Mouse (Mus musculus): Measurements from ENCODE around the gene Cbs. TPM values are rescaled to one million over a fixed set of nuclear protein-coding genes. Genes with fewer than 3 reads are reported as not detected.

Gene Cbs
- polyA plus RNA-seq (2017; shearing (Covaris generic)): under 1 TPM in 1 of 2 experiments, not detected in 1; 0.05 TPM

DNA sequence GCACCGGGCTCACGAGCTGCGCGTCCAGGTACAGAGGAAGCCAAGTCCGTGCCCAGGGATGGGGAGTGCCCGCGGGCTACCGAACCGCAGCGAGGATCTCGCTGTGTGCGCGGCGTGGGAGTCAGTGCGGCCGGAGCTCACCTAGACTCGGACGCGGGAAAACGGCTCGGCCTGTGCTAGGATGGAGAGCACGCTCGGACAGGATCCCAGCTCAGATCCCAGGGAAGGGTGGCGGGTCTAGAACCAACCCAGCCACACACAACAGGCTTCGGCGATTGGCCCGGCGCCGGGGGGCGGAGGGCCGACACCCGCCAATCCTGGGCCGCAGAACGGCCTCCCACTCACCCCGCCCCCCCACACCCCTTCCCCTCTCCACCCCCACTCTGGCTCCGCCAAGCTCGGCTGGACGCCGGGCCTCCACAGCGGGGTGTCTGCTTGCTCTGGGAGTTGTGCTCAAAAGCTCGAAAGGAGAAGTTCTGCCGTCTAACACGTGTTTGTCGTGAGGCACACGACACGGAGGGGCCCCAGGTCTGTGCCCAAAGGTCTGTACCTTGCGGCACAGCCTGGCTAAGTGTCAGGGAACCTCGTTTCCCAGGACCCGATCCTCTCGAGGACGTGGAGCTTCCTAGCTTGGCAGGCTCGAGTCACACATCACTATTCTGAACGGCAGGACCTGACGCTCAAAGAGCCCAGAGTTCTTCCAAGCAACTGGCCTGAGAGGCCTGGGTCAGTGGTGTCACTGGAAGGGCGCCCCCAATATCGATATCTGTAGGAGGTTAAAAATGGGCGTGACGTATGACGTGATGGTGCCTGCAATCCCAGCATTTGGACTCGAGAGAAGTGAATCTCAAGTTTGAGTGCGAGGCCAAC is at the start of gene Cbs:
Gene Cbs, minus strand, starts transcription at position 297 of the 870 bp plus-strand sequence.
- ATAC-seq: peak; percentile 28

DNA sequence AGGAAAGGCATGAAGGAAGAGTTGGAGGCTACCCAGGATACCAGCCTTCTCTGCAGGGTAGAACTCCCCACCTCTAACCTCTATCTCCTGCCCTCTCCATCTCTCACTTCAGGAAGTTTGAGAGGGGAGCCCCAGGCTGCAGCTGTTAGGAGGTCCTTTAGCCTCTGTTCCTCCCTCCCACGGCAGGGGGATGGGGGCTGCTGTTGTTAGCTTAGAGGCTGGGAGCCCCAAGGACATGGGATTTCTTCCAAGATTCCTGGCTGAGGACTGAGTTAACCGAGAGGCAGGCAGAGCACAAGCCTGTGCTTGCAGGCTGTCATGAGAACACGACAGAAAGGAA is 49.2 kb upstream of the Cbs start:
- no peak for ATAC-seq

DNA sequence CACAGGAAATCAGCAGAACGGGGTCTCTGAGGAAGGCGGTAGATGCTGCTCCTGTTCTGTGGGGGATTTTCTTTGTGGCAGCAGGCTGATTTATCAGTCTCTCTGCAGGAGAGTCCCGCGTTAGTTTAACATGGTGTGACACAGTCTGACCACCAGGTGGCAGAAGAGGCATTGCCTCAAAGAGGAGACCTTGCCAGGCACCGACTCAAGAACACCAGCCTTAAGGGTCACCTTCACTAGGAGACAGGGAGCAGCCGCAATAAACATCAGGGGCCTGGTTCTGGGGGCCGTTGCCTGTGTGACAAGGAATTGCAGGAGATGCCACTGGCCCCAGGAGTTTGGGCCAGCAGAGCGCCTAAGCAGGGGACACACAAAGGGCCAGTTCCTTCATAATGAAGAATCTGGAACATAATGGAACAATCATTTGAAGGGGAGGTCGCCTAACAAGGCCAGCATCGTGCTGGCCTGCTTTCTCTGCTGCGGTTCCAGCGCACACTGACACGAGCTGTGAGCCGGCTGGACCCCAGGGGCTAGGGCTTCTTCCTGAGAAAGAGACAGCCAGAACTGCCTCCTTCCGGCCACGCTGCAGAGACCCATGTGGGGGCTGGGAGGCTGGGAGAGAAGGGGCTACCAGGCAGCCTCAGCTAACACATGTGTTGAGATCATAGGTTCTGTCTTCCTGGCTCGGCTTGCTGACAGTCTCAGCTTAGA is 48.6 kb upstream of the Cbs start:
- peak; percentile 52 for ATAC-seq

DNA sequence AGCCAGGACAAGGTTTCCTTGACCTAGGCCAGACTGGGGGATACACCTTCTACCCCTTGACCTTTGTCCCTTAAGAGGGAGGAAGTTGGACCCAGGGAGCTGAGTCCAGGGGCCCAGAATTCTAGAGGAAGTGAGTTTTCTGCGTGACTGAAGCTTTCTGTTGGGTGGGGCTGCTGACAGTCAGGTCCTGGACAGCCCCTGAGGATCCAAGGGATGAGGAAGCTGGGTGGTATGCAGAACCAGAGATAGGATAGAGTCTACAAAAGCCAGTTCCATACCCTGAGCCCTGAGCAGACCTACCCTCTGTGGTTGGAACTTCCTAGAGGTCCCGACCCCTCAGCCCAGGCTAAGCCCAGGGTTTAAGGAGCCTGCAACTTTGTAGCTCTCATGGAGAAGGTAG is 43.4 kb upstream of the Cbs start:
- no peak for ATAC-seq

DNA sequence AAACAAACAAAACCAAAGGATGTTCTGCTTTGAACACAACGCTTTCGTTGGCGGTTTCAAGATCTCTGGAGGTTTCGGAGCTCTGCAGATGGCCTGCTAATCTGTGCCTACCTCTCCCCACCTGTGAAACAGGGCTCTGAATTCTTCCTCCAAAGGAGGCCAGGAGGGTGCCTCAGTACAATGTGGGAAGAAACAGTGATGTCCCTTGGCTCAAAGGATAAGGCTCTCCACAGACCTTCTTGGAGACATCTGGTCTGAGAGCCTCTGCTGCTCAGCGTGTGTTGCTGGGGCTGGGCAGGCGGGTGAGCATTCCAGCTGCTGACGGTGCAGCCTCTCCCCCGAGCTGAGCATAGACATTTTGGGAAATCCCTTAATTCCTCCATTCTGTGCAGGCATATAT is 40.5 kb upstream of the Cbs start, which contains the start of gene Cryaa:
Gene Cryaa, plus strand, starts transcription at position 301 of the 400 bp plus-strand sequence.
- no peak for ATAC-seq

DNA sequence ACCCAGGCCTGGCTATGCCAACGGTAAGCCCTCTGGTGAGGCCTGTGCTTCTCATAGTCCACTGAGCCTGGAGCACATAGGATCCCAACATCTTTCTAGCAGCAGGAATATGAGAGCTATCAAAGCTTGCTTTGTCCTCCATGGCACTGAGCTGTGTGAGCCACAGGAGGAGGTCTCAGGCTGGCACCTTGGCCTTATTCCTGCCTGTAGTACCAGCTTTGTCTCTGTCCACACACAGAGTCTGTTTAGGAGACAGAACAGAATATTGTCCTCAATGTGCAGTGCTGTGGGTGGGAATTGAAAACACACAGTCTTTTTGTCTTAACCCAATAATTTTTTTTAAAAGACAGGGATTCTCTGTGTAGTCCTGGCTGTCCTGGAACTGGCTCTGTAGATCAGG is 37.4 kb upstream of the Cbs start:
- no peak for ATAC-seq

DNA sequence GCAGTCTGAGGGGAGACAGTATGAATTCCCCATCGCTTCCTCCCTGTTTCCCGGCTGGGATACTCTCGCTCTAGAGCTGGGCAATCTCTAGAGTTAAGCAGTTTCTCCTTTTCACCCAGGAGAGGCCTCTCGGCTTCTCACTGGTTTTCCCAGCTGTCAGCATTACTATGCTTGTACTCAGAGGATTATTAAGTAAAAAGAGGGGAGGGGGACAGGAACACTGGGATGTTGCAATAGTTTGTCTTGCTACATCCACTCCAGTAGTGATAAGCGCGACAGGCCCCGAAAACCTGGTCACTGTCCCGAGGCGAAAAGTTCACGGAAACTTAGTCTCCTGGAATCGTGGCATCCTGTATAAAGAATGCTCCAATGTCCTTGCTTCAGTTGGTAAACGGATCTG is 35.2 kb upstream of the Cbs start:
- ATAC-seq: no peak

DNA sequence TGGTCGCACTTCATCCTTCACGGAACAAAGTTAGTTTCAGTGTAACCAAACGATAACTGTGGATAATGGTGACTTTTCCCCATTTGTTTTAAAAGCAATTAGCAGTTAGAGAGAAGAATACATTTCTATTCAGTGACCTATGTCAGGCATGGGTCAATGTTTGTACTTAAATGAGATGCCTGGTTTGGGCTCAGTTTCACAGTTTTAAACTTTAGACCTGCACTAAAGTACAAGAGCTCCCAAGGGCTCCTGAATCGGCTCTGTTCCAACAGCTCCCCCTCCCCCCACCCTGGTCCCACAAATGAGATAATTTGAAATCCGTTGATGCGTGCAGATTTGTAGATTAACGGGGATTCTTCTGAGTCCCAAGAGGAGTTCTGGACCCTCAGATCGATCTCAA is 34.7 kb upstream of the Cbs start:
- ATAC-seq: no peak

DNA sequence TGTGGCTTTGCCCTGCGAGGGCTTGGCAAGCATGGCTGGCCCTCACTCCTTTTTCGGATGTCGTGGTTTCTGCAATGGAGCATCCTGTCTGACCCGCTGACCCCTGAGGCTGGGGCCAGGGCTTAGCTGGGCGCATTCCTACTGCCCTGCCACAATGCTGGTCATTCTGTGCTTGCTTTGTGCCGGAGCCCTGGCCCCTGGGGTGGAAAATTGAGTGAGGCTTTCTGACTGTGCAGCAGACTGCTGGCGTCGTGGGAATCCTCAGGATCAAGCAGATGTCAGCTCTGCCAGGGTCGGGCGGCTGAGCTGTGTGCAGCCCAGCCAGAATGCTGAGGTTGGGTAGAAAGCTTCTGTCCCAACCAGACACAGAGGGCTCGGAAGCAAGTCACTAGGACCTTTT is 33.1 kb upstream of the Cbs start:
- no peak for ATAC-seq

DNA sequence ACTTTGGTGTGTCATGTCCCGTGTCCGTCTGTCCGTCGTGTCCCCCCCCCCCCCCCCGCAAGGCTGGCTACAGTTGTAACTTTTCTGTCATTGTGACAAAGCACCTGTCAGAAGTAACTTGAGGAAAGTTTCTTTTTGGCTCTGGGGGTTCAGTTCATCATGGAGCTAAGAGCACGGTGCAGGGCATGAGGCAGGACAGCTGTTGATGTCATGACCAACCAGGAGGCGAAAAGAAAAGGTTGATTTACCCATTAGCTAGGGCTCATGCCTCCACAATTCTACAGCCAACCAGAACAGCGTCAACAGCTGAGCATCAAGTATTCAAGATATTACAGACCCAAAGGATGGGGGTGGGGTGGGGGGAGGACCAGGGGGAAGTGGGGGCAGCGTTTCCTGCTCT is 31.3 kb upstream of the Cbs start:
- no peak for ATAC-seq

DNA sequence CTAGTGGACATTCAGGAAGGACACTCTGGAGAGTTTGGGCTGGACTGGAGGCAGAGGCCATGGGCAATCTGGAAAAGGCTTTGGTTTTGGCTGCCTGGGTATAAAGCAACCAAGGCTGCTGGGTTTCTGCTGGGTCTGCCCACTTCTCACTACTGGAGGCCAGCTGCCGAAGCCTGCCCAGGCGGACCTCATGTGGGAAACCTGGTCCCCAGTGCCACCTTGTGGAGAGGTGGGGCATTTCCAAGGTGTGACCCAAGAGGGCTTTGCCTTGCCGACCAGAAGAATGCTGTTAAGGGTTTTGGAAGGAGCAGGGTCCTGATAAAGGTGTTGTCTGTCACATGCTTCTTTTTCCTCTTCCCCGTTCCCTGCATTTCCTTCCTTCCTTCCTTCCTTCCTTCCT is 27.7 kb upstream of the Cbs start:
- ATAC-seq: peak; percentile 78

DNA sequence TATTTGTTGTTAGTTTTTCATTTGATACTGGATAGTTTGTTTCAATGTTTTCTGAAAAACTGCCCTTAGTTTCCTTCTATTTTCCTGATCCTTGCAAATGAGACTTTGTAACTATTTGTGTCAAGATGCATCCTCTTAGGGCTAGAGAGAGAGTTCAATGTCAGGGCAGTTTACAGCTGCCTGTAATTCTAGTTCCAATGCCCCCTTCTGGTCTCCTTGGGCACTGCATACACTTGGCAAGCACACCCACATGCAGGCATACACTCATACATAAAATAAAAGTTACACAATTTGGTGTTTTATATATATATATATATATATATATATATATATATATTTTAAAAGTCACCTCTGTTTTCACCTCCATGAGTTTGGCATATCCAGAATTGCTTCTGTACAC is 25.8 kb upstream of the Cbs start:
- no peak for ATAC-seq

DNA sequence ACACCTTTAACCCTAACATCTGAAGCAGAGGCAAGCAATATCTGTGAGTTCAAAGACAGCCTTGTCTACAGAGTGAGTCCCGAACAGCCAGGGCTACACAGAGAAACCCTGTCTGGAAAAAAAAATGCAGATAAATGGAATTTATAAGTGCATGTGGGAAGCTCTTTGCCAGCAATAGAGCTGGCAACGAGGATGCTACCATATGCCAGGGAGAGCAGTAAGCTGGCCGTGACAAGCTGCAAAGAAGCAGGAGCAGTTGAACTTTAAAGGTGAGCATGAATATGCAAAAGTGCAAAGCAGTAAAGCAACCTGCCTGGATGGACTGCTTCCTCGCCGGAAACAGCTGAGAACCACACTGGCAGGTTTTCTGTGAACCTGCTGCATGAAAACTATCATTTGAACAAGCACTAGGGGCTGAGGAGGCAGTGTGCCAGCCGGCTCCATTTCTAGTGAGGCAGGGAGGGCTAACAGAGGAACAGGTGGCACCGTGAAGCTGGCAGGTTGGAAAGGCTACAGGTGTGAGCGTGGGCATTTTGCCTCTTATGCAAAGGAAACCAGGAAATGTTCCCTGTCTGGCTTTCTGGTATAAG is 23.7 kb upstream of the Cbs start:
- ATAC-seq: no peak

DNA sequence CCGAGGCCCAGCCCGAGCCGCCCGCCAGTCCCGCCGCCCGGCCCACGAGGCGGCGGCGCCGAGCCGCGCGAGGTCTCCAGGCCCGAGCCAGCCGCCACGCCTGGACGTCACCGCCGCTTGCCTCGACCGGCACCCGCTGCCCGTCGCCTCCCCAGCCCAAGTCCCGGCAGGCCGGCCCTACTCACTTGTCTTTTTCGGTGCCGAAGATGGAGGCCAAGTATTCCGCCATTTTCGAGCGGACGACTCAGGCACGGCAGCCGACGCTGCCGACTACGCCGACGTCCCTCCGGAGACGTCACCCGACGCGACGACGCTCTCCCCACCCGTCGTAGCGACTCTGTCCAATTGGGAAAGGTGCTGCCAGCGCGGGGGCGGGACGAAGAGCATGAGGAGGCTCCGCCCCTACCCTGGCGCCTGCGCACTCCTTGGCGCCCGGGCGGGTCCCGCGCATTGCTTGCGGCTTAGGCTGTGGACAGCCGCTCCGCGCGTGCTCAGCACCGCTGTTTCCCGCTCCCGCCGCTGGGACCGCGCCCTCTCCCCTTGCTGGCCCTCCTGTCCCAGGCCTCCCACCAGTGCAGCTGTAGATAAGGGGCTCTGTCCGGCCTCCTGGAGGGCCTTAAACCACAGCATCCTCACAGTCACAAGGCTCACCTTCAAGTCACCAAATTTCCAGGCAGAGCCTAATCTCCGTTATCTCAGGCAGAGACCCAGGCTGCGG is 21.6 kb upstream of the Cbs start, which contains the start of gene U2af1:
Gene U2af1, minus strand, starts transcription at position 425 of the 718 bp plus-strand sequence.
- peak; percentile 95 for ATAC-seq

DNA sequence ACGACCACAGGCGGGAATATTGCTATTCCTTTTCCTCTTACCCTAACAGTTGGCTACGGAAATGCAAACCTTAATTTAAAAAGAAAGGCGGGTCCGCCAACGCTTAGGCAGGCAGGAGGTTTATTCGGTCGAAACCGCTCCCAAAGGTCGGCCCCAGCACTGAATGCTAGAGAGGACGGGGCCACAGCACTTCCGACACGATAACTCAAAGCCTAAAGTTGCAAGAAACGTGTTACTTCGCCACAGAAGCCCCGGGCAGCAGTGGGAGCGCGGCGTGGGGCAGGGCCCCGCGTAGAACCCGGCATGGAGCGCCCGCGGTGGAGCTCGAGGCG is 21.1 kb upstream of the Cbs start:
- no peak for ATAC-seq

DNA sequence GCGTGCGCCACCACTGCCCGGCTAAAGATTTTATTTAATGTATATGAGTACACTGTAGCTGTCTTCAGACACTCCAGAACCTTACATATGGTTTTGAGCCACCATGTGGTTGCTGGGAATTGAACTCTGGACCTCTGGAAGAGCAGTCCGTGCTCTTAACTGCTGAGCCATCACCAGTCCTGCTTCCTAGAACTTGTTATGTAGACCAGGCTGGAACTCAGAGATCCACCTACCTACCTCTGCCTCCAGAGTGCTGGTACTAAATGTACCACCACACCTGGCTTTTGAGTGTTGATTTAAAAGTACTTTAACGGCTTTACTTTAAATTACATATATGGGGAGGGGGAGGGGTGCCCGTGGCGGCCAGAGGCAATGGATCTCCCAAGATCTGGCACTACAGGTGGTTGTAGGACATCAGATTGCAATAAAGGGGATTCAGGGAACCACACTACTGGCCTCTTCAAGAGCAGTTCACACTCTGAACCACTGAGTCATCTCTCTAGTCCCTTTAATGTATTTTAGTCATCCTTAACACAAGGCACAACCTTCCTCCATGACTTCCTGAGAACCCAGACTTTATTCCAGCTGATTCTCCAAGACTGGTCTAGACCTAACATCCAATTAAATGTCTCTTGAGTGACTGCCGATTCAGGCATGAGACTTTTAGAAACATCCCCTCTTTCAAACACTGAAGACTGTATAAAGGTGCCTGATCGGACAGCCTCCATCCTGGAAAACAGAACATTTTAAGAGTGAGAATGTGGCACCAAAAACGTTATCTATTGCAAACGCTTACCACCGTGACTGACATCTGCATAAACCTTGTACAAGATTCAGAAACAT is 20.3 kb upstream of the Cbs start:
- ATAC-seq: no peak

DNA sequence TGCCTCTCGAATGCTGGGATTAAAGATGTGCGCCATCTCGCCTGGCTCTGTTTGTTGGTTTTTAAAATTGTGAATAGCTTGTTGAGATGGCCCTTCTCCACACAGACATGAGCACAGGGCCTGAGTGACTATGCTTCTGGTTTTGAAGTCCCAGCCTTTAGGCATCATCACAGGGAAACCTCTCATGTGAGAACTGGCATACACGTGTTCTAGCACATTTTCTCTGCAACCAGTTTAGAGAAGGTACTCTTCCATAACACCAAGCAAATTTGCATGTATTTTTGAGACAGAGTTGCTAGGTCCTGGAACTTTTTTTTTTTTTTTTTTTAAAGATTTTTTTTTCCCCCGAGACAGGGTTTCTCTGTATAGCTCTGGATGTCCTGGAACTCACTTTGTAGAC is 19.6 kb upstream of the Cbs start:
- ATAC-seq: no peak

DNA sequence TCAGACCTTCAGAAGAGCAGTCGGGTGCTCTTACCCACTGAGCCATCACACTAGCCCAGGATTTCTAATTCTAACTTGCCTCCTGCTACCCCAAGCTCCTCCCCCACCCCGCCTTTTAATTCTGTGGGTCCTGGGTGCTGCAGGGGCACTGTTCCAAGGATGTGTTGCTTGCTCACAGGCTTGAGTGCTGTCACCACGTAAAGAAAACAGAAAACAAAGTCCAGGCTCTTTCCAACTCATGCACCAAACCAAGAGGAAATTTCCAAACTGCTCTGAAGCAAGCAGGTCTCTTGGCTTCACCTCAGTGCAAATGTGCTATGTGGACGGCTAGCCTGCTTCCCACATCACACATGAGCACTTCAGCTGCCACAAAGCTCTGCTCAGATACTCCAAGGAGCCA is 18.3 kb upstream of the Cbs start:
- no peak for ATAC-seq

DNA sequence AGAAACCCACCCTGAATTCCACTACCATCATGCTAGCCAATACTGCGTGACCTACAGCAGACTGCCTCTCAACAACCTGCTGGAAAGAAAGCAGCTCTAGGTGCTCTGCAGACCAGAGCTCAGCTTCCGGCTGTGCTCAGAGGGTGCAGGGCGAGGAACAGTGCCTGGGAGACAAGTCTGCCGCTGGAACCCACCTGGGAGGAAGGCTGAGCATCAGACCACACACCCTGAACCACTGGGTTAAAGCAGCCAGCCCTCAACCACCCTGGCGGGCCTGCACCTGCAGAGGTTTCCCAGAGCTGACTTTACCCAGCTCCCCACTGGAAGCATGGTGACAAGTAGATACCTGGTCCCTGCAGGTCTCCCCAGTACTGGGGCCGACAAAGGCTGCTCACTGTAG is 16.2 kb upstream of the Cbs start:
- no peak for ATAC-seq

DNA sequence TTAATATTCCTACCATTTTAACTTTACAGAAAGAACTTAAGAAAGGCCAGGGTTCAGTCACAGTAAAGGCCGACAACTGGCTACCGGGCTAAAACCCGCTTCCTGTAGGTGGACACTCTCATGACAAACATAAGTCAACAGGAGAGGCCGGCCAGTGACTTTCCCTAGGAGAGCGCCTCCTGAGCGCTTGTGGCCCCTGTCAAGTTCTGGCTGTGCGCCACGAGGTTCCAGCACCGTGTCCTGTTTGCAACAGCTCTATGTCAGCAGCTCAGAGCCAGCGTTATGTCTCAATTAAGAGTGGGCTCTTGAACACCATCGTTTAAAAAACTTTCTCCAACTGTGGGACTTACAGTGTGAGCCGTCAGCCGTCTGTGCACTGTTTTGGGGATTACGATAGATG is 15.1 kb upstream of the Cbs start:
- no peak for ATAC-seq

DNA sequence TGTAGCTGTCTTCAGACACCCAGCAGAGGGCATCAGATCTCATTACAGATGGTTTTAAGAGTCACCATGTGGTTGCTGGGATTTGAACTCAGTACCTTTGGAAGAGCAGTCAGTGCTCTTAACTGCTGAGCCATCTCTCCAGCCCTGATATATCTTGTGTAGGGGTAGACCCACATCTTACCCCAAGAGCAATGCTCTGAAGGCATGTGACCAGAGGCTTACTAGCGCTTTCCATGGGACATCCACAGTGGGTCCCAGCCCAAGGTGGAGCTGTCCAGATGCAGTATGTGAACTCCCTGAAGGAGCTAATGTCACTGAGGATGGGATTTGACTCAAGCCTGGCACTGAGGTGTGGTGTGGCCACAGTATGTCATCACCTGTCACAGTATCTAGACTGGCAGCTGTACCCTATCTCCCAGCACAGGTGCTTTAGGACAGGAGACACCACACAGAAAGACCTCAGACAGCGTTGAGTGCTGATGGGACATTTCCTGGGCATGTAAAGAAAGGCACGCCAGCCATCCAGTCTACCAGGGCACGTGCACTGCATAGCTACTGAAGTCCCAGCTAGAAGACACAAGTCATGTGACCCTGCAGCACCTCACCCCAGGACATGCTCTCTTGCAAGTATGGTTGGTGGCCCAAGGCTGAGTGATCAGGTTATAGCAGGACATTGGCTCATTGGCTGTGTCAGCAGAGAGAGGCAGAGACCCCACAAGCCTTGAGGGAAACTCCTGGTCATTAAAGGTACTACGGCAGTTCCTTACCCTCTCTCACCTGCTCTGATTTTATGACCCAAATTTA is 9.4 kb upstream of the Cbs start:
- ATAC-seq: no peak

All from activated CD4-positive, CD25-positive, alpha-beta regulatory T cell, adult 4 months (primary cell).